Comparison of ENCODE assay signal across 7 mouse cellular contexts in genomic region chr7:25657785-25658184, GRCm38 (mm10). TPM values are rescaled to one million over a fixed set of nuclear protein-coding genes. Genes with fewer than 3 reads are reported as not detected.
A peak's percentile ranks its signal among the peaks of the same experiment; 100 is the strongest.
DNase-seq lines count a peak whose midpoint lies in the region; ATAC-seq and TF ChIP-seq lines count a peak whose summit lies in the region.

No protein-coding gene starts in this region.

- no peaks in the 10 kb centered on the region for H3K27me3 ChIP-seq in embryonic facial prominence, embryonic 15.5 days
- H3K27me3 ChIP-seq in intestine, postnatal 0 days (replicated peaks; ENCODE audit: control insufficient read depth, insufficient read depth, low read length) = no peaks in the 10 kb centered on the region
- H3K27me3 ChIP-seq in neural tube, embryonic 13.5 days = no peaks in the 10 kb centered on the region

- peaks cover 4% of the 10 kb centered on the region; the same call in 1 of the 2 replicates for H3K36me3 ChIP-seq in embryonic facial prominence, embryonic 15.5 days
- no peaks in the 10 kb centered on the region for H3K36me3 ChIP-seq in intestine, postnatal 0 days (ENCODE audit: control insufficient read depth, insufficient read depth)
- H3K36me3 ChIP-seq in neural tube, embryonic 13.5 days = peaks cover 4% of the 10 kb centered on the region

- intact Hi-C loops in left cerebral cortex, adult 2 months (cut with DNase I) = no loop called here

- H3K4me3 ChIP-seq in left cerebral cortex, adult 2 months = peak overlapping the region; percentile 57
- peak overlapping the region; percentile 72 for H3K4me3 ChIP-seq in embryonic facial prominence, embryonic 15.5 days (replicated peaks)
- H3K4me3 ChIP-seq in intestine, postnatal 0 days (ENCODE audit: low read depth, low read length) = peak overlapping the region; percentile 78
- H3K4me3 ChIP-seq in neural tube, embryonic 13.5 days = peak overlapping the region; percentile 58

- WGBS in embryonic facial prominence, embryonic 15.5 days = 34% methylated on average over 10 of the region's 10 CpGs
- 30% methylated on average over 10 of the region's 10 CpGs for WGBS in intestine, postnatal 0 days
- 38% methylated on average over 10 of the region's 10 CpGs for WGBS in neural tube, embryonic 13.5 days

- no peak for TF ChIP-seq CTCF in left cerebral cortex, adult 2 months (IDR thresholded peaks at IDR 0.05)
- no peak for TF ChIP-seq CTCF in intestine, postnatal 0 days (IDR thresholded peaks at IDR 0.05; ENCODE audit: low read depth)

- H3K4me1 ChIP-seq in embryonic facial prominence, embryonic 15.5 days = peaks cover 31% of the 10 kb centered on the region
- H3K4me1 ChIP-seq in intestine, postnatal 0 days (replicated peaks; ENCODE audit: control insufficient read depth, insufficient read depth, low read length) = no peaks in the 10 kb centered on the region; the same call in 1 of the 2 replicates
- H3K4me1 ChIP-seq in neural tube, embryonic 13.5 days (replicated peaks) = peaks cover 36% of the 10 kb centered on the region

- no peaks in the 10 kb centered on the region for H3K9me3 ChIP-seq in embryonic facial prominence, embryonic 15.5 days (replicated peaks)
- H3K9me3 ChIP-seq in intestine, postnatal 0 days (ENCODE audit: control insufficient read depth) = no peaks in the 10 kb centered on the region
- no peaks in the 10 kb centered on the region for H3K9me3 ChIP-seq in neural tube, embryonic 13.5 days

- ATAC-seq in embryonic facial prominence, embryonic 15.5 days (ENCODE audit: insufficient number of reproducible peaks, low FRiP score, low TSS enrichment, low read depth) = no peak
- no peak for ATAC-seq in intestine, postnatal 0 days
- no peak for ATAC-seq in neural tube, embryonic 13.5 days (ENCODE audit: low read depth)

- H3K27ac ChIP-seq in left cerebral cortex, adult 2 months = peak overlapping the region; percentile 92; the same call in 1 of the 2 replicates
- no peak overlapping the region for H3K27ac ChIP-seq in embryonic facial prominence, embryonic 15.5 days (replicated peaks)
- H3K27ac ChIP-seq in intestine, postnatal 0 days (ENCODE audit: low read depth, low read length) = no peak overlapping the region
- H3K27ac ChIP-seq in neural tube, embryonic 13.5 days (replicated peaks) = no peak overlapping the region

- DNase-seq in left cerebral cortex, adult 2 months (ENCODE audit: extremely low spot score in 1 of 2, low spot score in 2 of 2) = no peak
- no peak for DNase-seq in left cerebral cortex, adult 18-20 months (ENCODE audit: low spot score in 2 of 2)
- no peak for DNase-seq in urinary bladder, postnatal 10 days (ENCODE audit: low spot score)
- DNase-seq in embryo, embryonic 9.5 days (ENCODE audit: extremely low spot score) = no peak

- H3K9ac ChIP-seq in embryonic facial prominence, embryonic 15.5 days = peak overlapping the region; percentile 69
- H3K9ac ChIP-seq in intestine, postnatal 0 days (ENCODE audit: low read depth, low read length) = peak overlapping the region; percentile 77
- H3K9ac ChIP-seq in neural tube, embryonic 13.5 days = peak overlapping the region; percentile 72

- H3K4me2 ChIP-seq in embryonic facial prominence, embryonic 15.5 days (replicated peaks) = peak overlapping the region; percentile 77
- peak overlapping the region; percentile 85 for H3K4me2 ChIP-seq in intestine, postnatal 0 days (replicated peaks; ENCODE audit: low read depth)
- peak overlapping the region; percentile 93 for H3K4me2 ChIP-seq in neural tube, embryonic 13.5 days

RNA-seq across cellular contexts. Expression of gene Bckdha, which starts 1.0 kb away (rescaled TPM):
- total RNA-seq in left cerebral cortex, adult 2 months (2021) = 10 to 100 TPM; 32.9 to 33.9 TPM
- 10 to 100 TPM; 35.7 to 40.7 TPM for total RNA-seq in left cerebral cortex, adult 18-20 months (2021)
- polyA plus RNA-seq in embryonic facial prominence, embryonic 15.5 days (2015; fragmentation: Nextera tagmentation; extraction: Ambion mirVana) = 55.3 and 64.7 TPM in 2 replicates
- 39.8 and 44.3 TPM in 2 replicates for polyA plus RNA-seq in intestine, postnatal 0 days (2015; fragmentation: Nextera tagmentation; extraction: Ambion mirVana)
- 45.9 and 50.7 TPM in 2 replicates for polyA plus RNA-seq in neural tube, embryonic 13.5 days (2015; fragmentation: Nextera tagmentation; extraction: Ambion mirVana)

RNA-seq across cellular contexts. Expression of gene Exosc5, which starts 1.2 kb away (rescaled TPM):
- 10 to 100 TPM; 23.3 to 24.0 TPM for total RNA-seq in left cerebral cortex, adult 2 months (2021)
- total RNA-seq in left cerebral cortex, adult 18-20 months (2021) = 10 to 100 TPM; 23.5 to 24.4 TPM
- polyA plus RNA-seq in embryonic facial prominence, embryonic 15.5 days (2015; fragmentation: Nextera tagmentation; extraction: Ambion mirVana) = 70.1 and 71.3 TPM in 2 replicates
- 50.4 and 52.7 TPM in 2 replicates for polyA plus RNA-seq in intestine, postnatal 0 days (2015; fragmentation: Nextera tagmentation; extraction: Ambion mirVana)
- polyA plus RNA-seq in neural tube, embryonic 13.5 days (2015; fragmentation: Nextera tagmentation; extraction: Ambion mirVana) = 41.8 and 45.1 TPM in 2 replicates

RNA-seq across cellular contexts. Expression of gene Tmem91, which starts 17.2 kb away (rescaled TPM):
- total RNA-seq in left cerebral cortex, adult 2 months (2021) = 10 to 100 TPM; 20.7 to 29.4 TPM
- 10 to 100 TPM; 23.6 to 26.5 TPM for total RNA-seq in left cerebral cortex, adult 18-20 months (2021)
- polyA plus RNA-seq in embryonic facial prominence, embryonic 15.5 days (2015; fragmentation: Nextera tagmentation; extraction: Ambion mirVana) = 3.2 and 3.4 TPM in 2 replicates
- 0.61 and 1.3 TPM in 2 replicates for polyA plus RNA-seq in intestine, postnatal 0 days (2015; fragmentation: Nextera tagmentation; extraction: Ambion mirVana)
- 13.1 and 14.3 TPM in 2 replicates for polyA plus RNA-seq in neural tube, embryonic 13.5 days (2015; fragmentation: Nextera tagmentation; extraction: Ambion mirVana)

RNA-seq across cellular contexts. Expression of gene B9d2, which starts 22.8 kb away (rescaled TPM):
- total RNA-seq in left cerebral cortex, adult 2 months (2021) = 10 to 100 TPM; 21.3 to 25.9 TPM
- 10 to 100 TPM; 22.9 to 24.3 TPM for total RNA-seq in left cerebral cortex, adult 18-20 months (2021)
- polyA plus RNA-seq in embryonic facial prominence, embryonic 15.5 days (2015; fragmentation: Nextera tagmentation; extraction: Ambion mirVana) = 29.0 and 31.3 TPM in 2 replicates
- polyA plus RNA-seq in intestine, postnatal 0 days (2015; fragmentation: Nextera tagmentation; extraction: Ambion mirVana) = 12.4 and 12.6 TPM in 2 replicates
- polyA plus RNA-seq in neural tube, embryonic 13.5 days (2015; fragmentation: Nextera tagmentation; extraction: Ambion mirVana) = 33.6 and 42.6 TPM in 2 replicates

RNA-seq across cellular contexts. Expression of gene Tgfb1, which starts 29.0 kb away (rescaled TPM):
- total RNA-seq in left cerebral cortex, adult 2 months (2021) = 10 to 100 TPM in 1 of 2 experiments, 1 to 10 TPM in 1; 7.3 to 10.7 TPM
- 1 to 10 TPM; 7.9 to 9.2 TPM for total RNA-seq in left cerebral cortex, adult 18-20 months (2021)
- polyA plus RNA-seq in embryonic facial prominence, embryonic 15.5 days (2015; fragmentation: Nextera tagmentation; extraction: Ambion mirVana) = 4.3 and 4.8 TPM in 2 replicates
- 1.7 and 2.2 TPM in 2 replicates for polyA plus RNA-seq in intestine, postnatal 0 days (2015; fragmentation: Nextera tagmentation; extraction: Ambion mirVana)
- 1.2 and 2.1 TPM in 2 replicates for polyA plus RNA-seq in neural tube, embryonic 13.5 days (2015; fragmentation: Nextera tagmentation; extraction: Ambion mirVana)
